ENCODE assay signal across 25 mouse cellular contexts in the genomic region with DNA sequence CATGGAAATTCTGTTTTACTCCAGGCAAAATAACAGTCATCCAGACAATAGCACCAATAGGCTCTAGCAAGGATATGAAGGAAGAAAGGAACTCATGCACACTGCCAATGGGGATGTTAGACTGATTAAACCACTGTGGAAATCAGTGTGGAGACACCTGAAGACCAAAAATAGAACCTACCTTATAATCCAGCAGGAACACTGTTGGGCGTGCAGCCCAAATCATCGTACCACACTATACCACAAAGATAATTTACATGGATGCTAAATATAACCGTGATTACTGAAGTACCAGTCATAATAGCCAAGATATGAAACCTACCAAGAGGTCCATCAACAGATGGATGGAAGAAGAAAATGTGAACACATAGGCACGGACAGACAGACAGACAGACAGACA. TPM values are rescaled to one million over a fixed set of nuclear protein-coding genes. Genes with fewer than 3 reads are reported as not detected.
"Had no signal": no experiment of that assay in that cellular context is flagged by ENCODE, and none has a peak within 500 bp of the region (broad histone marks: within the 10 kb centered on the region; RNA-seq: fewer than 3 reads in every experiment).

No protein-coding gene starts in this region.

- H3K27me3 ChIP-seq: hindbrain, embryonic 13.5 days; hindbrain, embryonic 15.5 days; kidney, embryonic 15.5 days; limb, embryonic 13.5 days; limb, embryonic 15.5 days; liver, embryonic 12.5 days had no signal

- H3K4me3 ChIP-seq: hindbrain, embryonic 13.5 days; hindbrain, embryonic 15.5 days; kidney, embryonic 15.5 days; limb, embryonic 13.5 days; limb, embryonic 15.5 days; liver, embryonic 12.5 days had no signal

- ATAC-seq: forebrain, postnatal 0 days; hindbrain, postnatal 0 days; intestine, embryonic 16.5 days; liver, embryonic 12.5 days had no signal

- H3K4me2 ChIP-seq: hindbrain, embryonic 13.5 days; hindbrain, embryonic 15.5 days; kidney, embryonic 15.5 days; limb, embryonic 13.5 days; limb, embryonic 15.5 days; liver, embryonic 12.5 days had no signal

- H3K4me1 ChIP-seq: hindbrain, embryonic 13.5 days; hindbrain, embryonic 15.5 days; limb, embryonic 13.5 days; limb, embryonic 15.5 days; liver, embryonic 12.5 days had no signal

- DNase-seq: forebrain, postnatal 0 days; gastrocnemius, postnatal 14 days; gastrocnemius, postnatal 36 days; heart, postnatal 14 days; heart, postnatal 36 days; kidney, adult 11 months; kidney, adult 2 months; kidney, adult 9 months; kidney, postnatal 14 days; kidney, postnatal 36 days; layer of hippocampus, adult 9-11 months; layer of hippocampus, postnatal 36 days; left cerebral cortex, postnatal 4 days had no signal

- H3K9ac ChIP-seq: forebrain, postnatal 0 days; hindbrain, embryonic 13.5 days; hindbrain, embryonic 15.5 days; kidney, embryonic 15.5 days; limb, embryonic 13.5 days; limb, embryonic 15.5 days; liver, embryonic 12.5 days; liver, embryonic 14.5 days had no signal

- H3K36me3 ChIP-seq: hindbrain, embryonic 13.5 days; hindbrain, embryonic 15.5 days; kidney, embryonic 15.5 days; limb, embryonic 13.5 days; limb, embryonic 15.5 days; liver, embryonic 12.5 days had no signal

- H3K27ac ChIP-seq: hindbrain, embryonic 13.5 days; hindbrain, embryonic 15.5 days; hindbrain, postnatal 0 days; kidney, embryonic 15.5 days; kidney, postnatal 0 days; limb, embryonic 13.5 days; limb, embryonic 15.5 days; liver, embryonic 12.5 days; liver, embryonic 14.5 days had no signal

- H3K9me3 ChIP-seq: hindbrain, embryonic 13.5 days; hindbrain, embryonic 15.5 days; kidney, embryonic 15.5 days; limb, embryonic 13.5 days; limb, embryonic 15.5 days; liver, embryonic 12.5 days had no signal

RNA-seq across cellular contexts. Expression of a gene that starts 18.5 kb away (rescaled TPM):
- total RNA-seq: gastrocnemius, adult 18-20 months; gastrocnemius, adult 8-10 months; gastrocnemius, postnatal 36 days had no signal
